Mouse (Mus musculus) forebrain, embryonic 10.5 days (tissue): ENCODE measurements around the gene Macrod1. TPM values are rescaled to one million over a fixed set of nuclear protein-coding genes. Genes with fewer than 3 reads are reported as not detected.
"Not testable (repeated sequence)": the region's sequence is repeated elsewhere in the genome, so short reads cannot be mapped to it uniquely, and the experiment has no call there.

Source experiments
- DNase-seq: peaks from one replicate; pipeline ENCODE4 v3.0.0-alpha.2; 2017; ENCODE audit warnings: low spot score; ENCODE audit errors: extremely low spot score
- H3K27ac ChIP-seq: fragments of 300-500 bp; sonication (generic); 2 replicates; pipeline ENCODE4 v1.5.1; 2016; ENCODE audit warnings: mild to moderate bottlenecking
- H3K27me3 ChIP-seq: fragments of 300-500 bp; sonication (generic); 2 replicates; pipeline ENCODE4 v1.6.1; 2016; ENCODE audit warnings: mild to moderate bottlenecking; ENCODE audit not compliant: poor library complexity, severe bottlenecking
- H3K36me3 ChIP-seq: fragments of 300-500 bp; sonication (generic); replicated peaks from 2 replicates; pipeline ENCODE4 v1.6.1; 2016; ENCODE audit warnings: mild to moderate bottlenecking, moderate library complexity
- H3K4me1 ChIP-seq: fragments of 300-500 bp; sonication (generic); 2 replicates; pipeline ENCODE4 v1.6.1; 2016
- H3K4me3 ChIP-seq: fragments of 300-500 bp; sonication (generic); 2 replicates; pipeline ENCODE4 v1.5.1; 2016; ENCODE audit warnings: mild to moderate bottlenecking, moderate library complexity
- H3K9me3 ChIP-seq: fragments of 300-500 bp; sonication (generic); 2 replicates; pipeline ENCODE4 v1.6.1; 2016; ENCODE audit warnings: mild to moderate bottlenecking, moderate library complexity
- WGBS: fragments of 180-500 bp; shearing (Covaris S2); methylation state at CpG from one replicate; pipeline ENCODE4 v1.1.7; 2016; 5-methylcytosine and 5-hydroxymethylcytosine counted together
- polyA plus RNA-seq: library from polyadenylated mRNA; unstranded; fragments of >200 nt; fragmentation: Nextera tagmentation; extraction: Ambion mirVana; gene quantifications from 2 replicates; pipeline ENCODE4 v1.2.1, GENCODE M21; 2016

Macrod1 gene
- polyA plus RNA-seq, 1 experiment from 2014 or later, result 3.7 TPM

GRCm38 (mm10) chr19:7073997-7074781, 17.6 kb downstream of the Macrod1 start:
- peaks cover 67% of the 10 kb centered on the region for H3K4me1 ChIP-seq

GRCm38 (mm10) chr19:7075336-7075735, 18.7 kb downstream of the Macrod1 start:
- WGBS, result 82% methylated on average over 11 of the region's 11 CpGs
- DNase-seq, H3K36me3 ChIP-seq, H3K4me3 ChIP-seq, H3K9me3 ChIP-seq, H3K27ac ChIP-seq: not testable (repeated sequence)
- H3K27me3 ChIP-seq, result peaks cover 67% of the 10 kb centered on the region
- peaks cover 64% of the 10 kb centered on the region for H3K4me1 ChIP-seq

More at GRCm38 (mm10) chr19:7073997-7074781, 17.6 kb downstream of the Macrod1 start:
- no peak for DNase-seq
- Histone ChIP-seq H3K4me3 (no peak overlapping the region), H3K9me3 (no peaks in the 10 kb centered on the region), H3K36me3 (no peaks in the 10 kb centered on the region), H3K27ac (no peak overlapping the region; the same call in 1 of the 2 replicates), H3K27me3 (peaks cover 67% of the 10 kb centered on the region)
- 45% methylated on average over 12 of the region's 12 CpGs for WGBS

GRCm38 (mm10) chr19:7077666-7078065, 21.1 kb downstream of the Macrod1 start:
- peaks cover 54% of the 10 kb centered on the region for H3K4me1 ChIP-seq
- no peak for DNase-seq
- H3K27ac ChIP-seq, result no peak overlapping the region
- WGBS, result 73% methylated on average over 9 of the region's 9 CpGs
- H3K36me3 ChIP-seq, result no peaks in the 10 kb centered on the region
- no peaks in the 10 kb centered on the region for H3K9me3 ChIP-seq
- H3K4me3 ChIP-seq, result no peak overlapping the region
- peaks cover 62% of the 10 kb centered on the region for H3K27me3 ChIP-seq

- WGBS, result 89% methylated on average over 7 of the region's 7 CpGs
- DNase-seq, result no peak
- Histone ChIP-seq H3K4me1 (peaks cover 54% of the 10 kb centered on the region), H3K27ac (no peak overlapping the region), H3K4me3 (no peak overlapping the region), H3K27me3 (peaks cover 63% of the 10 kb centered on the region), H3K9me3 (no peaks in the 10 kb centered on the region), H3K36me3 (no peaks in the 10 kb centered on the region)
These were observed 21.7 kb downstream of the Macrod1 start for GRCm38 (mm10) chr19:7078271-7078670.

GRCm38 (mm10) chr19:7081516-7082266, 25.1 kb downstream of the Macrod1 start:
- no peak overlapping the region for H3K4me3 ChIP-seq
- WGBS, result 85% methylated on average over 7 of the region's 7 CpGs
- H3K9me3 ChIP-seq, result no peaks in the 10 kb centered on the region
- H3K27ac ChIP-seq, result peak overlapping the region; percentile 17; the same call in 1 of the 2 replicates
- H3K27me3 ChIP-seq, result peaks cover 76% of the 10 kb centered on the region
- H3K36me3 ChIP-seq, result no peaks in the 10 kb centered on the region
- DNase-seq, result no peak
- H3K4me1 ChIP-seq, result peaks cover 61% of the 10 kb centered on the region

- DNase-seq, result no peak
- WGBS, result 19% methylated on average over 14 of the region's 14 CpGs
- no peaks in the 10 kb centered on the region for H3K36me3 ChIP-seq
- H3K9me3 ChIP-seq, result no peaks in the 10 kb centered on the region
- H3K4me3 ChIP-seq, result no peak overlapping the region; the same call in 1 of the 2 replicates
- H3K27me3 ChIP-seq, result peaks cover 87% of the 10 kb centered on the region
- peak overlapping the region; percentile 77 for H3K27ac ChIP-seq
- peaks cover 67% of the 10 kb centered on the region for H3K4me1 ChIP-seq
These were observed 26.6 kb downstream of the Macrod1 start for GRCm38 (mm10) chr19:7083035-7083794.

- H3K9me3 ChIP-seq, result no peaks in the 10 kb centered on the region
- no peaks in the 10 kb centered on the region for H3K36me3 ChIP-seq
- H3K27me3 ChIP-seq, result peaks cover 87% of the 10 kb centered on the region
- H3K4me3 ChIP-seq, result no peak overlapping the region
- WGBS, result 88% methylated on average over 15 of the region's 15 CpGs
- no peak for DNase-seq
- no peak overlapping the region for H3K27ac ChIP-seq
- peaks cover 70% of the 10 kb centered on the region for H3K4me1 ChIP-seq
These were observed 28.1 kb downstream of the Macrod1 start for GRCm38 (mm10) chr19:7084734-7085133.

GRCm38 (mm10) chr19:7088558-7088957, 31.9 kb downstream of the Macrod1 start:
- 14% methylated on average over 9 of the region's 9 CpGs for WGBS
- peaks cover 82% of the 10 kb centered on the region for H3K27me3 ChIP-seq
- H3K36me3 ChIP-seq, result no peaks in the 10 kb centered on the region
- DNase-seq, result no peak
- no peaks in the 10 kb centered on the region for H3K9me3 ChIP-seq
- peak overlapping the region; percentile 53 for H3K27ac ChIP-seq
- H3K4me3 ChIP-seq, result no peak overlapping the region
- peaks cover 83% of the 10 kb centered on the region for H3K4me1 ChIP-seq

- Histone ChIP-seq H3K9me3 (no peaks in the 10 kb centered on the region), H3K27ac (peak overlapping the region; percentile 53), H3K4me1 (peaks cover 81% of the 10 kb centered on the region), H3K4me3 (no peak overlapping the region), H3K27me3 (peaks cover 77% of the 10 kb centered on the region), H3K36me3 (no peaks in the 10 kb centered on the region)
- no peak for DNase-seq
- 62% methylated on average over 5 of the region's 5 CpGs for WGBS
These were observed 32.4 kb downstream of the Macrod1 start for GRCm38 (mm10) chr19:7089050-7089449.

GRCm38 (mm10) chr19:7089842-7090251, 33.2 kb downstream of the Macrod1 start:
- no peak for DNase-seq
- no peaks in the 10 kb centered on the region for H3K9me3 ChIP-seq
- peaks cover 69% of the 10 kb centered on the region for H3K27me3 ChIP-seq
- 21% methylated on average over 7 of the region's 7 CpGs for WGBS
- peaks cover 77% of the 10 kb centered on the region for H3K4me1 ChIP-seq
- H3K36me3 ChIP-seq, result no peaks in the 10 kb centered on the region
- peak overlapping the region; percentile 72 for H3K27ac ChIP-seq
- no peak overlapping the region for H3K4me3 ChIP-seq

GRCm38 (mm10) chr19:7090369-7091064, 33.9 kb downstream of the Macrod1 start:
- Histone ChIP-seq H3K9me3 (no peaks in the 10 kb centered on the region), H3K27me3 (peaks cover 69% of the 10 kb centered on the region), H3K4me1 (peaks cover 78% of the 10 kb centered on the region), H3K4me3 (no peak overlapping the region), H3K27ac (peak overlapping the region; percentile 72), H3K36me3 (peaks cover 6% of the 10 kb centered on the region)
- no peak for DNase-seq
- WGBS, result 29% methylated on average over 10 of the region's 10 CpGs

- peaks cover 69% of the 10 kb centered on the region for H3K27me3 ChIP-seq
- no peak overlapping the region for H3K4me3 ChIP-seq
- peak overlapping the region; percentile 72 for H3K27ac ChIP-seq
- peaks cover 85% of the 10 kb centered on the region for H3K4me1 ChIP-seq
- no peaks in the 10 kb centered on the region for H3K9me3 ChIP-seq
- DNase-seq, result no peak
- peaks cover 12% of the 10 kb centered on the region for H3K36me3 ChIP-seq
- WGBS, result 66% methylated on average over 10 of the region's 10 CpGs
These were observed 34.9 kb downstream of the Macrod1 start for GRCm38 (mm10) chr19:7091448-7092050.
